Mouse (Mus musculus) megakaryocyte-erythroid progenitor cell, adult 5-6 weeks (primary cell): Measurements from ENCODE around the gene Aif1. TPM values are rescaled to one million over a fixed set of nuclear protein-coding genes. Genes with fewer than 3 reads are reported as not detected.

Source experiments
- ATAC-seq: replicated peaks from 2 replicates; pipeline ENCODE4 v1.8.0; 2016; ENCODE audit warnings: mild to moderate bottlenecking, inconsistent platforms; ENCODE audit not compliant: severe bottlenecking, poor library complexity, low FRiP score, low TSS enrichment
- total RNA-seq, 2 experiments: library from RNA; stranded (forward) in 1 of 2; stranded (reverse) in 1 of 2; fragments of 200-1000, 215-1000 nt in 1 of 2; fragments of >200 nt in 1 of 2; fragmentation: Nextera tagmentation in 1 of 2; gene quantifications; 2 replicates each; pipeline ENCODE4 v1.2.3; 2014 to 2017

Gene Aif1
- total RNA-seq, 2 experiments from 2014 or later, result 7.4 TPM; not detected in 1

GRCm38 (mm10) chr17:35196321-35196641 is 20.4 kb upstream of the Aif1 start:
- ATAC-seq, result no peak

- ATAC-seq, result peak; percentile 92
These were observed 19.9 kb upstream of the Aif1 start for GRCm38 (mm10) chr17:35195631-35196320.

DNA sequence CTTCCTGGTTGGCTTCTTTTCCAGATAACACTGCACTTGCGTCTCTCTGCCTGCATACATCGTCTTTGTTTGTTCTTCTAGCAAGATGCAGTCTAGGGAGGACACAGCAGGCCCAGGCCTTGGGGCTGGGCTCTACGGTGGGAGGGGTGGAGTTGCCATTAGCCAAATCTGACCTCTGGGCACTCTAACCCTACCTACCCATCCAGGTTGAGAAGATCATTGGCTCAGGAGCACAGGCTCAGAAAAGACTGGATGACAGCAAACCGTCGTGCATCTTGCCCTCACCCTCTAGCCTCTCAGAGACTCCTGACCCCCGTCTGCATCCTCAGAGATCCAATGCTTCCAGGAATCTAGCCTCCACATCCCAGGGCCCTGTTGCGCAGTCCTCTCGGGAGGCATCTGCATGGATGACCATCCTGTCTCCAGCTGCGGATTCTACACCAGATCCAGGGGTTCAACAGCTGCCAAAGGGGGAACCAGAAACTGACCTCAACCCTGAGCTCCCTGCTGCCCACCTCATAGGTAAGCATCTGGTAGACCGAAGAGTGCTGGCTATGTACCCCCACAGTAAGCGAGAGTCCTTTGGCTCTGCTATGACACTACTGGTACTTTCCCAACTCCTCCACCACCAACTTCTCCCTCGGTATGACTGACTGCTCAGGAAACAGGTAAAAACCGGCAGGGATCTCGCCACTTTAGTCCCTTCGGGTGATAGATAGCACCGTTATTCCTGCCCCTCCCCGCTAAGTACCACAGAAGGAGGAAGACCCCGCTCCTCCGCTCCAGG is 19.2 kb upstream of the Aif1 start:
- ATAC-seq, result no peak

DNA sequence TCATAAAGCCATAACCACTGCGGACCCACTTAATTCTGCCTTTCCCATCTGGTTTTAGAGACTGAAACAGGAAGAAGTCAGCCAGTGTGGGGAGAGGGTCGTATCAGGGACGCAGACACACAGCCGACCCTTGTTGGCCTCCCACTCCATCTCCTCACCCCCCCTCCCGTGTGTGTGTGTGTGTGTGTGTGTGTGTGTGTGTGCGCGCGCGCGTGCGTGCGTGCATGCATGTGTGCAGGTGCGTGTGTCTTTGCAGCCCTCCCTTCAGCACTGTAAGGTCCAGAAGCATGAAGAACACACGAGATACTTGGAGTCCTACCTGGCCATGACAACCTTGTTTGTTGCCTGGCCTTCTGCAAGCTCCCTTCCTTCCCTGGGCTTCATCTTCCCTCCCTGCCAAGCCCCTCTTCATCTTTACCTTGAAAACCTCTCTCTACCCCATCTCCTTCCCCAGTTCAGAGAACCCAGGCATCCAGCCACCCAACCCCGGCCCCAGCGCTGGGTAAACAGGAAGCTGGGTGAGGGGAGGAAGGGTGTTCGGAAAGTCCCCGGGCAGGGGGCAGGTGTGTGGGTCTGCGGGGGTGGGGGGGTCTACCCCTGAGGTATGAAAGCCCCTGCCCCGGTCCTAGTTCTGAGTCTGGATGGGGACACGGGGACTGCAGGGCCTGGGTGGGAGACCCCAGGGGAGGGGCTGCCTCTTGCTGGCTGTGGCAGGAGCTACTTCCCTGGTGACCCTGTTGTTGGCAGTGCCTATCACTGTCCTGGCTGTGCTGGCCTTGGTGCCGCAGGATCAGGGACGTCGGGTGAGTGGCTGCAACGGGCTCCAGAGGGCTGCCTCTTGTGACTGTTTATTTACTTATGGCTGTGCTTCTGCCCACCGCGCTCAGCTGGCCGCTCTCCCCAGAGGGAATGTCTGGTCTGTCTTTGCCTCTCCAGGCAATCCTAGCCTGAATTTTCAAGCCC is 18.3 kb upstream of the Aif1 start, which contains the start of gene Ltb:
TSS of gene Ltb (plus strand) at position 559 of the 963 bp plus-strand sequence.
- no peak for ATAC-seq

DNA sequence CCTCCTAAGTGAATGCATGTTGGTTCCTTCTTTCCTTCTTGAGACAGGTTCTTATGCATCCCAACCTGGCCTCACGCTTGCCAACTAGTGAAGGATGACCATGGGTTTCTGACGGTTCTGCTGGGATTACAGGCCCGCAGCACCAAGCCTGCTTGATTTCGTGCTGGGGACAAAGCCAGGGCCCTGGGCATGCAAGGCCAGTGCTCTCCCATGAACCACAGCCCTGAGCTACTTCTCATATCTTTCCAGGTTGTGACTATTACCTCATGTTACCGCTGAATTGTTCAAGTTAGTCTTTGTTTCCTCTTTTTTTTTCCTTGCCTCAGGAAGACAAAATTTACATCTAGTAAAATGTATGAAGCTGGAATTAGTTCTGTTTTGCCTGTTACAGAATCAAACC is 17.1 kb upstream of the Aif1 start:
- no peak for ATAC-seq

DNA sequence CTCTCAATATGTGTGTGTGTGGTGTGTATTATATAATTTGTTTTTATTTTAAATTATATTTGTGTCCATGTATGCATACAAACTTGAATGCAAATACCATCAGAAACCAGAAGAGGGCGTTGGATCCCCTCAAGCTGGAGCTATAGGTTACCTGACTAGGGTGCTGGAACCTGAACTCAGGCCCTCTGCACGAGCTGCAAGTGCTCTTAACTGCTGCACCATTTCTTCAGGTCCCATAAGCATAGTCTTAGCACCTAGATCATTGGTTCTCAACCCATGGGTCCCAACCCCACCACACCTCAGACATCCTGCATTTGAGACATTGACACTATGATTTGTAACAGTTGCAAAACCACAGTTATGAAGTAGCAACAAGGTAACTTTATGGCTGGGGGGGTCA is 15.9 kb upstream of the Aif1 start:
- ATAC-seq, result no peak

- ATAC-seq, result no peak
These were observed 14.2 kb upstream of the Aif1 start for GRCm38 (mm10) chr17:35190096-35190495.

GRCm38 (mm10) chr17:35189186-35189585 is 13.3 kb upstream of the Aif1 start:
- no peak for ATAC-seq

- ATAC-seq, result no peak
These were observed 12.2 kb upstream of the Aif1 start, which contains the start of gene Lst1 for GRCm38 (mm10) chr17:35187959-35188610. TSS of gene Lst1 (minus strand) at chr17:35188439.

GRCm38 (mm10) chr17:35187345-35187744 is 11.5 kb upstream of the Aif1 start:
- ATAC-seq, result no peak

GRCm38 (mm10) chr17:35186681-35187080 is 10.8 kb upstream of the Aif1 start:
- ATAC-seq, result 0 out of 2 replicates have a peak, but pooled peaks have one; percentile 24

DNA sequence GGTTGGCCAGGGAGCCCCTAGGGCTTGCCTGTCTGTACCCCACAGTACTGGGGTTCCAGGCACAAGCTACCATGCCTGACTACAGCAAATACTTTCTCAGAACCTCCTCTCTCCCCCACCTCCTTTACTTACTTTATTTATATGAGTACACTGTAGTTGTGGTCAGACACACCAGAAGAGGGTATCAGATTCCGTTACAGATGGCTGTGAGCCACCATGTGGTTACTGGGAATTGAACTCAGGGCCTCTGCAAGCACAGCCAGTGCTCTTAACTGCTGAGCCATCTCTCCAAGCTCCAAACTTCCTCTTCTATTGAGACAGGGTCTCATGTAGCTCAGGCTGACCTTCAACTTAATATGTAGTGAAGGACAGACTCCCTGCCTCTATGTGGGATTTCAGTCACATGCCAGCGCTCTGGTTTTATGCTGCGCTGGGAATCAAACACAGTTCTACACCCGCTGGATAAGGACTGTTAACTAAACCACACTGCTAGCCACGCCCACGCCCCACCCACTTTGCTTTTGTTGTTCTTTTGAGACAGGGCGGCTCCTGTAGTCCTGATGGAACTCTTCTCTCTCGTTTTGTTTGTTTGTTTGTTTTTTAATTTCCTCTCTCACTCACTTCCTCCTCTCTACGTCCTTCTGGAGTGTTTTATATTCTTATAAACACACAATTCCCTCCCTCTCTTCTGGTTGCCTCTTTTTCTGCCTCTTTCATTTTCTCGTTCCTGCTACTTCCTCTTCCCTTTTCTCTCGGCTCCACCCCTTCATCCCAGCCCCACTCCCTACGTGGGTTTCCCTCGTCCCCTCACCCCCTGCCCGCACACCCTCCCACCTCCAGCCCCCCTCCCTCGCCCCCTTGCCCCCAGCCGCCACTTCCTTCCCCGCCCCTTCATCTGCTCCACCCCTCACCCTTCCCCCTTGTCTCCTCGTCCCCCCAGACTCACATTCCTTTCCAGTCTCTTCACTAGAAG is 10.1 kb upstream of the Aif1 start:
- ATAC-seq, result peak; percentile 80

DNA sequence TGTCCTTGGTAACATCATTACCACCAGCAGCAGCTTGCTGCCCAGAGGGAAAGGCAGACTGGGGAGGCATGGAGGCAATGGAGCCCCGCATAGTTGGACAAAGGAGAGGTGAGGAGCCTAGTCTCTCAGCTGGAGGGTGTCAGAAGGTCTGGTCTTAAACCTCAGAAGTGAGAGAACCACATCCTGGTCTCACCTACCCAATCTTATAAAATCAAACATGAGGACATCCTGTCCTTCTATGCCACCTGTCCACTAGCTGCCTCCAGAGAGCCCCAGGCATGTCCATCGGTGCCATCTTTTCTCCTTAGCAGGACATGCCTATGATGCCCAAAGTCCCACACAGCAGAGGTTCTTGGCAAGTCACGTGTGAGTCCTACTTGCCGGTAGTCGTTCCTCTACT is 4.2 kb upstream of the Aif1 start:
- ATAC-seq, result no peak

- peak; percentile 89 for ATAC-seq
These were observed 2.7 kb upstream of the Aif1 start for GRCm38 (mm10) chr17:35178528-35178927.

DNA sequence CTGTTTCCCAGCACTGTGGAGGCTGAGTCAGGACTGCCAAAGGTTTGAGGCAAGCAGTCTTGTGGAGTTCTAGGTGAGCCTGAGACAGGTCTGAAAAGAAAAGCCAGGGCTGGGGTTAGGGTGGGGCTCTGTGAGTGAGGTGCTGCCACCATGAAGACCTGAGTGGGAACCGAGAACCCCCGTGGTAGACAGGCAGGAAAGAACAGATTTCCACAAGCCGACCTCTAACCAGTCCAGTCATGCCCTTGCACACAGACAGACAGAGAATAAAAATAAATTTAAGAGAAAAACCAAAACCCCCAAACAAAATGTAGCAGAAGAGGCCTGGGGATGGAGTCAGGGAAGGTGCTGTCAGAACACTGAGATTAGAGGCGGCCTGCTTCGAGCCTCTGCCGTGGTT is 486 bp downstream of the Aif1 start:
- no peak for ATAC-seq

GRCm38 (mm10) chr17:35174201-35174977 is 1.5 kb downstream of the Aif1 start:
- no peak for ATAC-seq

DNA sequence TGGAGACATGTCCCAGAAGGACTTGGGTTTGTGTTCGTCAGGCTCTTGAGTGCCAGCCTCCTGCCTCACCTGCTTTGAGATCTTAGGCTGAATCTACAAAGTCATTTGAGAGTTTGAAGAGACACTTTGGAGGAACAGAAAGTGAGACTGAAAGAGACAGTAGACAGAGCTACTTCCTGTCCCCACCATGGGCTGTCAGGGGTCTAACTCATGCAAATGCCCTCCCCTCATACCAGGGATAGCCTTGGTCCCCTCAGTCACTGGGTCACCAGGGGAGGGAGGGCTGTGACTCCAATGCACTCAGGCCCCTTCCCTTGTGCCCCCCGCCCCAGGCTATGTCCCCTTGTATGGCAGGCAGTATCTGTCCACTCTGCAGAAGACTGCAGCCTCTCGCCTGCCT is 2.5 kb downstream of the Aif1 start:
- no peak for ATAC-seq
